Mouse (Mus musculus) MEL (cell line): ENCODE data around the gene Pgs1.

Source experiments
- CTCF ChIP-seq, 3 experiments: IDR thresholded peaks in 2 of 3; conservative IDR thresholded peaks in 1 of 3; 2 replicates each; pipeline ENCODE4 v1.5.1; 2011 to 2012; ENCODE audit warnings: low read length in 3 of 3, low read depth in 2 of 3, mild to moderate bottlenecking in 2 of 3, improper control_type of control experiment in 1 of 3, inconsistent platforms in 1 of 3, mixed read lengths in 1 of 3, moderate library complexity in 1 of 3; ENCODE audit not compliant: control insufficient read depth in 1 of 3, insufficient read depth in 1 of 3, poor library complexity in 1 of 3, severe bottlenecking in 1 of 3
- JUND ChIP-seq: IDR thresholded peaks from 2 replicates; pipeline ENCODE4 v1.6.1; 2011; ENCODE audit warnings: low read depth, mild to moderate bottlenecking, improper control_type of control experiment, low read length
- MAX ChIP-seq: IDR thresholded peaks from 2 replicates; pipeline ENCODE4 v1.6.1; 2011; ENCODE audit warnings: low read length, improper control_type of control experiment

GRCm38 (mm10) chr11:118042791-118043190 lies 56.7 kb downstream of the Pgs1 start:
- TF ChIP-seq CTCF (IDR thresholded peaks at IDR 0.05 in 2 of 3, conservative IDR thresholded peaks at IDR 0.05 in 1 of 3; ENCODE audit: control insufficient read depth in 1 of 3, insufficient read depth in 1 of 3, low read depth in 2 of 3, low read length in 3 of 3, poor library complexity in 1 of 3, severe bottlenecking in 1 of 3) (no peak), JUND (no peak), MAX (no peak)
